Mouse (Mus musculus): ENCODE measurements at regions not wholly inside any gene's neighbourhood (a gene's known extent, or its start where the extent isn't known, plus 50 kb on each side); places are given as distances from the start of the nearest gene placed in this dataset.

DNA sequence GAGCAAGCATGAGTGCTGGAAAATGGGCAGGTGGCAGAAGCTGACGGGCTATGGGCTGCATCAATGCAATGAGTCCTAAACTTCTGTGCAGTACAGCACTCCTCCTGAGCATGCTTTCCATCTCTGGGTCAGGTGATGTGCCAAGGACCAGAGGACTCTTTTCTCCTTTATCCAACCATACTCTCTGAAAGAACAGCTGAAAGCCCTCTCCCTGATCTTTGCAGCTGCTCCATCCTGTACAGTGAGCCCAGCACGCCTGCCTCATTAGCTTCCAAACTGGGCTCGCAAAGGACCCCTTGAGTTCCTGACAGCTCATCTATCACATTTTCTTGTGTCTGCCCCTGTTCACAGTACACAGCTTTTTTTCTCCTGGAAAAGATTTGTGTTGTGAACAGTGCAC lies 52.3 kb upstream of the Irs2 start:
- no peak for TF ChIP-seq POLR2A (IDR thresholded peaks at IDR 0.05; ENCODE audit: borderline replicate concordance, extremely low read depth, insufficient read depth, insufficient read length)
- Histone ChIP-seq H3K36me3 (ENCODE audit: control insufficient read depth, insufficient read depth, low read length) (no peaks in the 10 kb centered on the region), H3K4me2 (replicated peaks; ENCODE audit: low read depth, low read length, severe bottlenecking) (no peak overlapping the region), H3K27ac (replicated peaks; ENCODE audit: low read depth, low read length) (no peak overlapping the region), H3K9me3 (ENCODE audit: control insufficient read depth, low read length) (no peaks in the 10 kb centered on the region), H3K4me3 (replicated peaks; ENCODE audit: low read length) (no peak overlapping the region), H3K27me3 (ENCODE audit: control insufficient read depth, insufficient read depth, low read length) (no peaks in the 10 kb centered on the region), H3K9ac (ENCODE audit: low read depth, low read length, severe bottlenecking) (no peak overlapping the region), H3K4me1 (ENCODE audit: control insufficient read depth, insufficient read depth, low read length) (peaks cover 12% of the 10 kb centered on the region)
- WGBS, result 39% methylated on average over 3 of the region's 3 CpGs
- no peak for DNase-seq (ENCODE audit: low spot score)
- 0 out of 2 replicates have a peak, but pooled peaks have one; percentile 50 for ATAC-seq (ENCODE audit: low FRiP score, low read depth)

DNA sequence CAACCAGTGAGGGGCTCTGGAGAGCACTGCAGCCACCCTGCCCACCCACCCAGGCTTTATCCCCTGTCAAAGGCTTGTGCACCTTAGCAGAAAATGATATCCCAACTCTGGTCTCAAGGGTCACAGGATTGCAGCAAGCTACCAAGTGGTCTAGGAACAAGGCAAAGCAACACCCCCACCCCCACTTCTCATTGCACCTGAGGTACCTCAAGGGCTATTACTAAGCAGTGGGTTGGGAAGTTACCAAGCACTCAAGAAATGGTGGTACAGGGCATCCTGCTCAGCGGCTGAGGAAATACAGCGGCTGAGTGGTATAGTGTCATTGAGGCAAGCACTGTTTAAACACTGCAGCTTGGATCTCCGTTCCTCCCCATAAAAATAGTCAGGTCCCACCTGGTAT lies 50.1 kb upstream of the Irs2 start:
- H3K4me1 ChIP-seq (ENCODE audit: control insufficient read depth, insufficient read depth, low read length), result peaks cover 14% of the 10 kb centered on the region
- TF ChIP-seq POLR2A (IDR thresholded peaks at IDR 0.05; ENCODE audit: borderline replicate concordance, extremely low read depth, insufficient read depth, insufficient read length), result no peak
- DNase-seq (ENCODE audit: low spot score), result no peak
- H3K27ac ChIP-seq (replicated peaks; ENCODE audit: low read depth, low read length), result no peak overlapping the region
- H3K4me2 ChIP-seq (replicated peaks; ENCODE audit: low read depth, low read length, severe bottlenecking), result no peak overlapping the region
- H3K36me3 ChIP-seq (ENCODE audit: control insufficient read depth, insufficient read depth, low read length), result no peaks in the 10 kb centered on the region
- no peak for ATAC-seq (ENCODE audit: low FRiP score, low read depth)
- H3K4me3 ChIP-seq (replicated peaks; ENCODE audit: low read length), result no peak overlapping the region
- WGBS, result 91% methylated on average over 3 of the region's 3 CpGs
- no peaks in the 10 kb centered on the region for H3K9me3 ChIP-seq (ENCODE audit: control insufficient read depth, low read length)
- H3K27me3 ChIP-seq (ENCODE audit: control insufficient read depth, insufficient read depth, low read length), result no peaks in the 10 kb centered on the region
- no peak overlapping the region for H3K9ac ChIP-seq (ENCODE audit: low read depth, low read length, severe bottlenecking)

Measured in limb, embryonic 14.5 days (tissue).